Mouse (Mus musculus) MEL (cell line): ENCODE measurements around the gene Ucp2.

Experiments used
- BHLHE40 ChIP-seq: IDR thresholded peaks from 2 replicates; pipeline ENCODE4 v1.6.1; 2012; ENCODE audit warnings: low read depth, mild to moderate bottlenecking, inconsistent platforms, low read length, improper control_type of control experiment, borderline replicate concordance
- CHD1 ChIP-seq: IDR thresholded peaks from 2 replicates; pipeline ENCODE4 v1.6.1; 2012; ENCODE audit warnings: low read depth, mild to moderate bottlenecking, inconsistent platforms, low read length, improper control_type of control experiment
- CHD2 ChIP-seq: IDR thresholded peaks from 2 replicates; pipeline ENCODE4 v1.6.1; 2011; ENCODE audit warnings: low read length, improper control_type of control experiment
- CTCF ChIP-seq, 3 experiments: IDR thresholded peaks in 2 of 3; conservative IDR thresholded peaks in 1 of 3; 2 replicates each; pipeline ENCODE4 v1.5.1; 2011 to 2012; ENCODE audit warnings: low read length in 3 of 3, low read depth in 2 of 3, mild to moderate bottlenecking in 2 of 3, improper control_type of control experiment in 1 of 3, inconsistent platforms in 1 of 3, mixed read lengths in 1 of 3, moderate library complexity in 1 of 3; ENCODE audit not compliant: control insufficient read depth in 1 of 3, insufficient read depth in 1 of 3, poor library complexity in 1 of 3, severe bottlenecking in 1 of 3
- GATA1 ChIP-seq: IDR thresholded peaks from 2 replicates; pipeline ENCODE4 v1.6.1; 2011; ENCODE audit warnings: low read depth, low read length, improper control_type of control experiment
- HCFC1 ChIP-seq: IDR thresholded peaks from 2 replicates; pipeline ENCODE4 v1.6.1; 2012; ENCODE audit warnings: low read depth, mild to moderate bottlenecking, inconsistent platforms, low read length, improper control_type of control experiment, moderate library complexity
- MAFK ChIP-seq: IDR thresholded peaks from 2 replicates; pipeline ENCODE4 v1.6.1; 2011; ENCODE audit warnings: low read depth, mild to moderate bottlenecking, low read length, improper control_type of control experiment, borderline replicate concordance
- POLR2A ChIP-seq, 2 experiments: IDR thresholded peaks; 2 replicates each; pipeline ENCODE4 v1.6.1; 2011 to 2012; ENCODE audit warnings: low read length in 2 of 2, mild to moderate bottlenecking in 2 of 2, control low read depth in 1 of 2, improper control_type of control experiment in 1 of 2, low read depth in 1 of 2, moderate library complexity in 1 of 2; ENCODE audit not compliant: control insufficient read depth in 1 of 2, insufficient read depth in 1 of 2, poor library complexity in 1 of 2
- RCOR1 ChIP-seq: IDR thresholded peaks from 2 replicates; pipeline ENCODE4 v1.6.1; 2012; ENCODE audit warnings: low read depth, mild to moderate bottlenecking, inconsistent platforms, low read length, improper control_type of control experiment
- SIN3A ChIP-seq: IDR thresholded peaks from 2 replicates; pipeline ENCODE4 v1.6.1; 2012; ENCODE audit warnings: low read length, improper control_type of control experiment, inconsistent platforms
- SMC3 ChIP-seq: IDR thresholded peaks from 2 replicates; pipeline ENCODE4 v1.6.1; 2011; ENCODE audit warnings: low read depth, low read length, improper control_type of control experiment
- USF1 ChIP-seq: IDR thresholded peaks from 2 replicates; pipeline ENCODE4 v1.6.1; 2014; ENCODE audit warnings: low read depth, mild to moderate bottlenecking, inconsistent platforms, low read length, improper control_type of control experiment, moderate library complexity
- ZC3H11A ChIP-seq: IDR thresholded peaks from 2 replicates; pipeline ENCODE4 v1.6.1; 2012; ENCODE audit warnings: low read depth, mild to moderate bottlenecking, inconsistent platforms, low read length, improper control_type of control experiment

- TF ChIP-seq CHD2 (no peak), CTCF (IDR thresholded peaks at IDR 0.05 in 2 of 3, conservative IDR thresholded peaks at IDR 0.05 in 1 of 3; ENCODE audit: control insufficient read depth in 1 of 3, insufficient read depth in 1 of 3, low read depth in 2 of 3, low read length in 3 of 3, poor library complexity in 1 of 3, severe bottlenecking in 1 of 3) (no peak), USF1 (no peak), POLR2A (IDR thresholded peaks at IDR 0.05; ENCODE audit: control insufficient read depth in 1 of 2, insufficient read depth in 1 of 2, low read depth in 1 of 2, low read length in 2 of 2, poor library complexity in 1 of 2) (no peak), CHD1 (no peak), SMC3 (no peak), BHLHE40 (no peak), GATA1 (no peak), ZC3H11A (no peak), SIN3A (no peak), RCOR1 (no peak), HCFC1 (no peak), MAFK (no peak)
These were observed 46.9 kb upstream of the Ucp2 start for GRCm38 (mm10) chr7:100446271-100446670.
